Mouse (Mus musculus): Measurements from ENCODE around the gene Ggt5. TPM values are rescaled to one million over a fixed set of nuclear protein-coding genes. Genes with fewer than 3 reads are reported as not detected.
A peak's percentile ranks its signal among the peaks of the same experiment; 100 is the strongest.

The Ggt5 gene
- polyA plus RNA-seq, 1 experiment from 2014 or later, result 8.6 TPM

DNA sequence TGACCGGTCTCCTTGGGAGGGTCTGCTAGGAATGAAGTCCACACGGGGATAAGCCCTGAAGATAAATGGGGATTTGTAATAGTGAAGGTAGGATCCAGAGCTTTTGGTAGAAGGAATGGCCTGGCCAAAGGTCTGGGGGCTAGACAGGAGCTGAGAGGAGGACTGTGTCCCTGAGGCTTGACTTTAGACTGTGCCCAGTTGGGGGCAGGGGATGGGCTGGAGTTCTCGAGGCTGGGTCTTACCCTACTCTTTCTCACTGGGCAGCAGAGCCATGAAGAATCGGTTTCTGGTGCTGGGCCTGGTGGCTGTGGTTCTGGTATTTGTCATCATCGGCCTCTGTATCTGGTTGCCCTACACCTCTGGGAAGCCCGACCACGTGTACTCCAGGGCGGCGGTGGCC lies 15.2 kb upstream of the Ggt5 start:
- Histone ChIP-seq H3K9ac (ENCODE audit: low read depth, low read length) (no peak overlapping the region), H3K36me3 (ENCODE audit: control insufficient read depth, insufficient read depth, low read length) (no peaks in the 10 kb centered on the region), H3K4me3 (ENCODE audit: low read length) (no peak overlapping the region), H3K27ac (ENCODE audit: low read length) (no peak overlapping the region), H3K9me3 (ENCODE audit: control insufficient read depth, low read length) (no peaks in the 10 kb centered on the region), H3K4me1 (ENCODE audit: control insufficient read depth, insufficient read depth, low read length) (peaks cover 11% of the 10 kb centered on the region; the same call in 1 of the 2 replicates), H3K4me2 (ENCODE audit: low read depth, low read length) (no peak overlapping the region), H3K27me3 (replicated peaks; ENCODE audit: control insufficient read depth, insufficient read depth, low read length) (no peaks in the 10 kb centered on the region)
- ATAC-seq, result no peak
- 85% methylated on average over 9 of the region's 9 CpGs for WGBS

DNA sequence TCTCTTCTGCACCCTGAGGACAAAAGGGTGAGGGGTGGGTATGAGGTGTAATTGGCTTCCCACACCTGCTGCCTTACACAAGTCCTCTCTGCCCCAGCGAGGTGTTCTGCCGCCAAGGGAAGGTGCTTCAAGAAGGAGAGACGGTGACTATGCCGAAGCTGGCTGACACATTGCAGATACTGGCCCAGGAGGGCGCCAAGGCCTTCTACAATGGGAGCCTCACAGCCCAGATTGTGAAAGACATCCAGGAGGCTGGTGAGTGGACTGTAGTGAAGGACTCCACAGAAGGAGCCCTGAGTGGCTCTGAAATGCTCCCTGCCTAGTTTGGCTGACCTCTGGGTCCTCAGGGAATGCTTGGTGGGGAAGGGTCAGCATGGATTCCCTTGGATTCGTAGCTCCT lies 10.0 kb upstream of the Ggt5 start:
- Histone ChIP-seq H3K27ac (ENCODE audit: low read length) (no peak overlapping the region), H3K4me1 (ENCODE audit: control insufficient read depth, insufficient read depth, low read length) (no peaks in the 10 kb centered on the region), H3K9ac (ENCODE audit: low read depth, low read length) (no peak overlapping the region), H3K4me2 (ENCODE audit: low read depth, low read length) (no peak overlapping the region), H3K9me3 (ENCODE audit: control insufficient read depth, low read length) (no peaks in the 10 kb centered on the region), H3K36me3 (ENCODE audit: control insufficient read depth, insufficient read depth, low read length) (no peaks in the 10 kb centered on the region), H3K27me3 (replicated peaks; ENCODE audit: control insufficient read depth, insufficient read depth, low read length) (no peaks in the 10 kb centered on the region), H3K4me3 (ENCODE audit: low read length) (no peak overlapping the region)
- no peak for ATAC-seq
- WGBS, result 87% methylated on average over 6 of the region's 6 CpGs

DNA sequence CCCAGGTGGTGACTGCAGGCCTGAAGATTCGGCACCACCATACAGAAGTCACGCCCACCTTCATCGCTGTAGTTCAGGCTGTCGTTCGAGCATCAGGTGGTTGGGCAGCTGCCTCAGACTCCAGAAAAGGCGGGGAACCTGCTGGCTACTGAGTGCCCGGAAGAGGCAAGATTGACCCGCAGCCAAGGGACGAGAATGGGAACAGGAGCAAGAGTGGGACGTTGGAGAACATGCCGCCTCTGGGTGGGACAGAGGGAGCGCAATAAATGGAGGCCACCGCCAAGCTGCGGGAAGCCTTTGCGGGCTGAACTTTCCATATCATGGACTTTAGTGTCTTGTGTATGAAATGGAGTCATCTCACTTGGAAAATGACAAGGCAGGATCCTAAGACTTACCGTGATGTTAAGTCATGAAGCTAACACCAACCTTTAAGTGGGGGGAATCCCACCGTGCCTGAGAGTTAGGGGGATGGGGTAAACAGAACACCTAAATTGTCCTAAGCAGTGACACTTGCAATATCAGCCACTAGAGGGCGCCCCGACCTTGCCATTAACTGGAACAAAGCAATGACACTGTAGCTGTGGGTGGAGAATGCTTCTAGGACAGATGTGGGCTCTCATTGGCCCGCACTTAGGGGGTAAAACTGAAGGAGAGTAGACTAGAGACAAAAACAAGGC lies 3.1 kb upstream of the Ggt5 start:
- Histone ChIP-seq H3K27ac (ENCODE audit: low read length) (no peak overlapping the region), H3K9ac (ENCODE audit: low read depth, low read length) (no peak overlapping the region), H3K4me2 (ENCODE audit: low read depth, low read length) (no peak overlapping the region), H3K9me3 (ENCODE audit: control insufficient read depth, low read length) (no peaks in the 10 kb centered on the region), H3K4me1 (ENCODE audit: control insufficient read depth, insufficient read depth, low read length) (peaks cover 16% of the 10 kb centered on the region), H3K4me3 (ENCODE audit: low read length) (no peak overlapping the region), H3K27me3 (replicated peaks; ENCODE audit: control insufficient read depth, insufficient read depth, low read length) (no peaks in the 10 kb centered on the region), H3K36me3 (ENCODE audit: control insufficient read depth, insufficient read depth, low read length) (no peaks in the 10 kb centered on the region)
- WGBS, result 16% methylated on average over 20 of the region's 20 CpGs
- peak; percentile 49 for ATAC-seq

DNA sequence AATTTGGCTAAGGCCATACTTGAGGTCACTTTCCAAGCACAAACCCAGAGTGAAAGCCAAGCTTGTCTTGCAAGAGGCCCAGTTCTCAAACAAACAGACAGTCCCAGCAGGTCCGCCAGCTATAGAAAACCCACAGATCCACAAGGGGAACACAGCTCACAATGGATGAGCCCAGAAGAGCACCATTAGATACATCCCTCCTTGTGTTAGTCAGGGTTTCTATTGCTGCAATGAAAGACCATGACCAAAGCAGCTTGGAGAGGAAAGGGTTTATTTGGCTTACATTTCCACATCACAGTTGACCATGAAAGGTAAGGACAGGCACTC lies 2.6 kb upstream of the Ggt5 start:
- no peak for ATAC-seq
- 88% methylated on average over 1 of the region's 1 CpGs for WGBS

DNA sequence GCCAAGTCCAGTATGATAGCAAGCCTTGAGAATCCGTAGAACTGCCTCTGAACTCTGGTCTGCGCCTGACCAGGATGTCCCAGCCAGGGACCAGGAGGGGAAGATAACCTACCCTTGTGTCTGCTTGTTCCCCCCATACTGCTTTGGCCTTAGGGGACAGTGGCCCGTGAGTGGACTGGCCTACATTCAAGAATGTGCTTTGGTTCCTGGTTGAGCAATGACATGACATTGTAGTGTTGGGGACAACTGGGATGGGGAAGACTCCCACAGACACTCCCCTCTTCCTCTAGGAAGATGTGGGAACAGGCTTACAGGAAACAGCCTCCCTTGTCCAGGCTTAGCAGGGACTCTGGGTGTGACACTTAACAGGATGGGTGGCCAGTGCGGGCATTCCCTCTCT lies 1.4 kb upstream of the Ggt5 start:
- Histone ChIP-seq H3K36me3 (ENCODE audit: control insufficient read depth, insufficient read depth, low read length) (no peaks in the 10 kb centered on the region), H3K27me3 (replicated peaks; ENCODE audit: control insufficient read depth, insufficient read depth, low read length) (no peaks in the 10 kb centered on the region), H3K4me3 (ENCODE audit: low read length) (no peak overlapping the region), H3K4me1 (ENCODE audit: control insufficient read depth, insufficient read depth, low read length) (peaks cover 24% of the 10 kb centered on the region), H3K4me2 (ENCODE audit: low read depth, low read length) (no peak overlapping the region), H3K9ac (ENCODE audit: low read depth, low read length) (no peak overlapping the region), H3K9me3 (ENCODE audit: control insufficient read depth, low read length) (no peaks in the 10 kb centered on the region), H3K27ac (ENCODE audit: low read length) (no peak overlapping the region)
- WGBS, result 77% methylated on average over 4 of the region's 4 CpGs
- no peak for ATAC-seq

More for the DNA sequence above, 2.6 kb upstream of the Ggt5 start:
- H3K36me3 ChIP-seq (ENCODE audit: control insufficient read depth, insufficient read depth, low read length), result no peaks in the 10 kb centered on the region
- no peak overlapping the region for H3K4me2 ChIP-seq (ENCODE audit: low read depth, low read length)
- H3K4me3 ChIP-seq (ENCODE audit: low read length), result no peak overlapping the region
- peaks cover 16% of the 10 kb centered on the region for H3K4me1 ChIP-seq (ENCODE audit: control insufficient read depth, insufficient read depth, low read length)
- no peaks in the 10 kb centered on the region for H3K27me3 ChIP-seq (replicated peaks; ENCODE audit: control insufficient read depth, insufficient read depth, low read length)
- H3K9me3 ChIP-seq (ENCODE audit: control insufficient read depth, low read length), result no peaks in the 10 kb centered on the region
- no peak overlapping the region for H3K27ac ChIP-seq (ENCODE audit: low read length)
- no peak overlapping the region for H3K9ac ChIP-seq (ENCODE audit: low read depth, low read length)

DNA sequence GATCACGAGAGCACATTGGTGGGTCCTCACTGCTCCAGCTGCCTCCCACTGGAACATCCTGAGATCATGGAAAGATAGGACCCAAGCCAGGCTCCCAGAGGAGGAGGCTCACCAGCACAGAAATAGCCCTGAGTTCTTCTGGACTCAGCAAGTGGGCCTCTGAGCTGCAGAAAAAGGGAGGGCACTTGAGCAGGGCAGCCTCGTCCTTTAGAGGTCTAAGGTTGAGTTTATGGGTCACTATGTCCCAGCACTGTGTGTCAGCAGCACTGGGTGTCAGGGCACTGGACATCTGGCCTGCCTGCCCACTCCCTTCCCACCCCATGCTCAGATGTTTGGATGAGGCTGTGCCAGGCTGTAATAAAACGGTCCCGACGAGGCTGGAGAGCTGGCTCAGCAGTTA lies 804 bp upstream of the Ggt5 start:
- H3K9me3 ChIP-seq (ENCODE audit: control insufficient read depth, low read length), result no peaks in the 10 kb centered on the region
- 52% methylated on average over 5 of the region's 5 CpGs for WGBS
- H3K27ac ChIP-seq (ENCODE audit: low read length), result 0 out of 2 replicates have a peak overlapping the region, but pooled peaks have one; percentile 2
- H3K27me3 ChIP-seq (replicated peaks; ENCODE audit: control insufficient read depth, insufficient read depth, low read length), result no peaks in the 10 kb centered on the region
- H3K4me3 ChIP-seq (ENCODE audit: low read length), result no peak overlapping the region
- no peak overlapping the region for H3K4me2 ChIP-seq (ENCODE audit: low read depth, low read length)
- no peaks in the 10 kb centered on the region for H3K36me3 ChIP-seq (ENCODE audit: control insufficient read depth, insufficient read depth, low read length)
- H3K4me1 ChIP-seq (ENCODE audit: control insufficient read depth, insufficient read depth, low read length), result peaks cover 25% of the 10 kb centered on the region
- no peak overlapping the region for H3K9ac ChIP-seq (ENCODE audit: low read depth, low read length)
- no peak for ATAC-seq

DNA sequence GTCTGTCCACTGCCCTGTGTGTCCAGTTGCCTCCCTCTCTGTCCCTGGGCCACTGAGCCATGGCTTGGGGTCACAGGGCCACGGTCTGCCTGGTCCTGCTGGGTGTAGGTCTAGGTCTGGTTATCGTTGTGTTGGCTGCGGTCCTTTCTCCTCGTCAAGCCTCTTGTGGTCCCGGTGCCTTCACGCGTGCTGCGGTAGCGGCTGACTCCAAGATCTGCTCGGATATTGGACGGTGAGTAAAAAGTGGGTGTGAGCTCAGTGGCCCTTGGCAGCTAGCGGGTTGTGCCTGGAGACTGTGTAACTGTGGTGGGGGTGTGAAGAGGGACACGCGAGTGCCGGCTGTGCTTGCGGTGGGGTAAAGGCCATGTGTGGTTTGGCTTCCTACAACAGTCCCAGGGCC lies 511 bp downstream of the Ggt5 start:
- H3K4me2 ChIP-seq (ENCODE audit: low read depth, low read length), result peak overlapping the region; percentile 54
- H3K36me3 ChIP-seq (ENCODE audit: control insufficient read depth, insufficient read depth, low read length), result no peaks in the 10 kb centered on the region
- WGBS, result 54% methylated on average over 16 of the region's 16 CpGs
- peak overlapping the region; percentile 39 for H3K4me3 ChIP-seq (ENCODE audit: low read length)
- ATAC-seq, result 0 out of 2 replicates have a peak, but pooled peaks have one; percentile 17
- H3K27me3 ChIP-seq (replicated peaks; ENCODE audit: control insufficient read depth, insufficient read depth, low read length), result no peaks in the 10 kb centered on the region
- peaks cover 25% of the 10 kb centered on the region for H3K4me1 ChIP-seq (ENCODE audit: control insufficient read depth, insufficient read depth, low read length)
- H3K9ac ChIP-seq (ENCODE audit: low read depth, low read length), result peak overlapping the region; percentile 64
- no peaks in the 10 kb centered on the region for H3K9me3 ChIP-seq (ENCODE audit: control insufficient read depth, low read length)
- H3K27ac ChIP-seq (ENCODE audit: low read length), result peak overlapping the region; percentile 64

DNA sequence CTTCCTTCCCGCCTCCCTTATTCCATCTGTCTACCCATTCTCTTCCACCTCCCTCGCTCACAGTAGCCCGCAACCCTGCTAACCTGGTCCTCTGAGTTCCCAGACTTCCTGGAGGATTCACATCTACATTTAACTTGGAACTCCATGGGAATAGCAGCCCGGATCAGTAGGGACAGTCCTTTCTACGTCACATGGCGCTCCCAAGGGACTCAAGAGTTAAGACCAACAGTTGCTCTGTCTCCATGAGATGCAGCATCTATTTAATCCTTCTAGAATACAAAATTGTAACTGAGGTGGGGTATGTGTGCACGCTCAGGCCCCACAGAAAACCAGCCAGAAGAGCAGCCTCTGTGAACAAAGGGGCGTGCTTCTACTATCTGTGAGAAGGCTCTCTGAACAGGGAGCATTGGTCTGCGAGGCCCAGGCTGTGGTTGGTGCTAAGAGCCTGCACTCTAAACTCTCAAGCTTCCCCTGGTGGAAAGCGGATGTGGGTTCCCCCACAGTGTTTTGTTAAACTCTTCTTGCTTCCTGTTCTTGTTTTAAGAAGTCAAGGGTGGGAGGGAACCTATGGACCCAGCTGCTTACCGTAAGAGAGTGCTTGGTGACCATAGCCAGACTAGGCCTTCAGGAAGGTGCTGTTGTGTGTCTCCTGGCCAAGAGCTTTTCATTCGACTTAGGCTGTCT lies 2.2 kb downstream of the Ggt5 start:
- Histone ChIP-seq H3K27ac (ENCODE audit: low read length) (peak overlapping the region; percentile 59), H3K27me3 (replicated peaks; ENCODE audit: control insufficient read depth, insufficient read depth, low read length) (no peaks in the 10 kb centered on the region), H3K4me3 (ENCODE audit: low read length) (no peak overlapping the region), H3K4me1 (ENCODE audit: control insufficient read depth, insufficient read depth, low read length) (peaks cover 25% of the 10 kb centered on the region), H3K9ac (ENCODE audit: low read depth, low read length) (peak overlapping the region; percentile 8; the same call in 1 of the 2 replicates), H3K9me3 (ENCODE audit: control insufficient read depth, low read length) (no peaks in the 10 kb centered on the region), H3K36me3 (ENCODE audit: control insufficient read depth, insufficient read depth, low read length) (no peaks in the 10 kb centered on the region), H3K4me2 (ENCODE audit: low read depth, low read length) (peak overlapping the region; percentile 26; the same call in 1 of the 2 replicates)
- peak; percentile 36; the same call in 1 of the 2 replicates for ATAC-seq
- 66% methylated on average over 12 of the region's 12 CpGs for WGBS

DNA sequence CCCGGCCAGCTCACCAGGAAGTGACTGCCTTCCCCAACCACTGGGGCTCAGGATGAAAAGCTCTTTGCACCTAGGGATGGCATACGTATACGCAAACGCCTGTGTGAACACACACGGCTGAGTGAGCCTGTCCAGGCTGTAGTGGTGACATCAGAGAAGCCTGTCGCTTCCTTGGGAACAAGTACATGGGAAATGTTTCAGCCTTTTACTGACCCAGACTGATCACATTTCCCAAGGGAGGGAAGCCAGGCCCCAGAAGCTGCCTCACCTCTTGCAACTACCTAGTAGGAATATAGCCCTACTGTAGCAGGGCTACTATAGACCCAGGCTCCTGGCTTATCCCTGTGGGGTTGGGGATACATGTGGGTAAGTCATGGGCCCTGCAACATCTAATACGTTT lies 3.4 kb downstream of the Ggt5 start:
- Histone ChIP-seq H3K9ac (ENCODE audit: low read depth, low read length) (no peak overlapping the region), H3K27ac (ENCODE audit: low read length) (no peak overlapping the region), H3K27me3 (replicated peaks; ENCODE audit: control insufficient read depth, insufficient read depth, low read length) (no peaks in the 10 kb centered on the region), H3K4me3 (ENCODE audit: low read length) (no peak overlapping the region), H3K4me2 (ENCODE audit: low read depth, low read length) (no peak overlapping the region), H3K4me1 (ENCODE audit: control insufficient read depth, insufficient read depth, low read length) (peaks cover 25% of the 10 kb centered on the region), H3K9me3 (ENCODE audit: control insufficient read depth, low read length) (peaks cover 2% of the 10 kb centered on the region; the same call in 1 of the 2 replicates), H3K36me3 (ENCODE audit: control insufficient read depth, insufficient read depth, low read length) (no peaks in the 10 kb centered on the region)
- 69% methylated on average over 7 of the region's 7 CpGs for WGBS
- ATAC-seq, result no peak
